Mouse (Mus musculus) ZHBTc4 (cell line): ENCODE data around the gene Fkbp5.
A peak's percentile ranks its signal among the peaks of the same experiment; 100 is the strongest.
"Not testable (repeated sequence)": the region's sequence is repeated elsewhere in the genome, so short reads cannot be mapped to it uniquely, and the experiment has no call there.

Experiments
- DNase-seq: peaks from one replicate; pipeline ENCODE4 v3.0.0-alpha.2; 2011; ENCODE audit warnings: low read depth, low spot score

The Fkbp5 gene

GRCm38 (mm10) chr17:28420229-28421051, 96.9 kb downstream of the Fkbp5 start:
- no peak for DNase-seq

DNA sequence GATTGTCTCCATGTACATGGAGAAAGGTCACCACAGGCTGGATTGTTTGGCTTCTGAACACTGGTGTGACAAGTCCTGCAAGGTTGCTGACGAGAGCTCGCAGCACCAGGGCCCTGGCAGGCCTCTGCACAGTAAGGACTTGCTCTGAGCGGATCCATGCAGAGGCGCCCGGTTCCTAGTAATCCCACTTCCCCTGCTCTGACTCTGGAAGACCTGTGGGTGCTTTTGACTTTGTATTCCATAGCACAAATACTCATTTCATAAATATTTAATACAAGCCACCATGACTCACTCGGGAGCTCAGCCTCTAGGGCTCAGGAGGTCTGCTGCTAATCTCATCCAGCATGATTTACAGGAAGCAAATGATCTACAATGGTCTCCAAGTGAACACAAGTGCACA, 97.7 kb downstream of the Fkbp5 start:
- no peak for DNase-seq

- DNase-seq, result peak; percentile 70
These were observed 98.4 kb downstream of the Fkbp5 start for GRCm38 (mm10) chr17:28418954-28419353.

DNA sequence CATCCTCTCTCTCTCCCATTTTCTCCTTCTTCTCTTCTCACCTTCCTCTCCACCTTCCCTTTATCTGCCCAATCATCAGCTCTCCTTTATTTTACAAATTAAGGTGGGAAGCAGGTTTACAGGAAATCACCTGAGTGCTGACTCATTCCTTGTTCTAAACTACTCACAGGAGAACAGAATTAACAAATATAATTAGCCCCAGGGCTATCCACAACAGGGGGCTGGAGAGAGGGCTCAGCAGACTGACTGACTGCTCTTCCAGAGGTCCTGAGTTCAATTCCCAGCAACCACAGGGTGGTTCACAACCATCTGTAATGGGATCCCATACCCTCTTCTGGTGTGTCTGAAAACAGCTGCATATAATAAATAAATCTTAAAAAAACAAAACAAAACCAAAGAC, 98.8 kb downstream of the Fkbp5 start:
- peak; percentile 78 for DNase-seq

DNA sequence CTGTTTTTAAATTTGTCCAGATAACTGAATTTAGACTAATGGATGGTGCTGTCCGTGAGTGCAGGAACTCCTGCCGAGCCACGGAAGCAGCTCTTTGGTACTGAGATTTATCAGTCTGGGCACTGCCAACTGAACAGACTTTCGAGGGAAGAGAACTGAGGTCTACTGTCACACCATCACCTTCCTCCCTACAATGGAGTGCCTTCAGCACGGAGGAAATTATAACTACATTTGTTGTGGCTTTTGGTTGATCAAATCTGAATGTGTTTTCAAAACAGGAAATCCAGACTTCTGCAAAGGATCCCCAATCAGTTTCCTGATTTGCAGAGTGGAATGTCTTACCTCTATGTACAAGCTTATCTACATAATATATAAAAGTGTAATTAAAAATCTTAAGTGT, 99.6 kb downstream of the Fkbp5 start:
- DNase-seq, result no peak

DNA sequence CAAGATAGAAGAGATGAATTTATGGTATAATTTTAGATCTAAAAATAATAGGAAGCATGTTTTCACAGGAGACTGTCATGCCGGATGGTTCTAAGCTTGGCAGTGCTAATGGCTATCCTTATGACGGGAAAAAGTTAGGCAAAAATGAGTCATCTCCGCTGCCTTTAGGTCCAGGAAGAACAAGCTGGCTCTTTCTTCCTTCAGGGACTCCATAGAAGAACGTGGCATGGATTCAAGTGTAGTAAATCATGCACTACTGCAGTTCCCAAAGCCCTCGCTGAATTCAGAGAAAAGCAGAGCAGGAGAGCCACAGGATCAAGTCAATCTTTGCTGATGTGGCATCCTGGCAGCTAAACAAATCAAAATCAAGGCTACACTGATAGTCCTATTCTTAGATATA, 102.1 kb downstream of the Fkbp5 start:
- no peak for DNase-seq

DNA sequence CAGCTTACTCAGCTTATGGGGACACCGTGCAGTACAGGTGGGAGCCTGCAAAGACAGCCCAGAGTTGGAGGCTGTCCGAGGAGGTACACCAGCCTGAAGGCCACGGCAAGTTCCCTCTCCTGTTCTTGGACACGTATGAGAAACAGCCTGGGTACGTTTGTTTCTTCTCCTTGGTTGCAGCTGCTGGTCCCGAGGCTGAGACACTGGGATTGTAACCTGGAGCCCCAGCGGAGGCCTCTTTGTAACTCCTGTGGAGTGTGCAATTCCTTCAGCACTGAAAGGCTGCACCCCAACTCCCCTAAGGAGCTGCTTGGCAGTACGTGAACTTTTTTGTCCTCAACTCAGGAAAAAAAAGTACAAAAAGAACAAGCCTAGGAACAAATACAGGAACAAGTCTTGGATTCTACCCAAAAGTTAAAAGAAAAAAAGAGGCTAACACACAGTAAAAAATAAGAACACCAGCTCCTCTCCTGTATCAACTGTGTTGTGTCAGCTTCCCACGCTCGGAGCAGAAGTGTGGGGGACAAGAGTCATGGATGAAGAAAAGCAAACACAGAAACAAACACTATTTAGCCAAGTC, 105.9 kb downstream of the Fkbp5 start:
- DNase-seq, result no peak

DNA sequence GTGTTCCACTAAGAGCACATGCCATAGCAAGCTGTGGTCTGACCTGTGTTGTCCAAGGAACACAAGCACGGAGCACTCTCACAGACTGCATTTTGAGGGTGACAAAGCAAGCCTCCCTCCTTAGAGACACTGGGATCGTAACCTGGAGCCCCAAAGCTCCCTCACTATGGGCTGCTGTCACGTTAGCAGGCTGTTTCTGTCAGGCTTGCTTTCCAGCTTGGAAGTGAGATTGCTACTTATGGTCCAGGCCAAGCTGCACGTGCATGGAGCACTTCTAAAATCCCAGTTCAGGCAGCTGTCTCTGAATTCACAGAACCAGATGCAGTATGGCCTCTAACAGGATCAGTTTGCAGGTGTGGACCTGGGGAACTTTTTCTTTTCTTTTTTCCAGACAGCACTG, 106.6 kb downstream of the Fkbp5 start:
- no peak for DNase-seq

DNA sequence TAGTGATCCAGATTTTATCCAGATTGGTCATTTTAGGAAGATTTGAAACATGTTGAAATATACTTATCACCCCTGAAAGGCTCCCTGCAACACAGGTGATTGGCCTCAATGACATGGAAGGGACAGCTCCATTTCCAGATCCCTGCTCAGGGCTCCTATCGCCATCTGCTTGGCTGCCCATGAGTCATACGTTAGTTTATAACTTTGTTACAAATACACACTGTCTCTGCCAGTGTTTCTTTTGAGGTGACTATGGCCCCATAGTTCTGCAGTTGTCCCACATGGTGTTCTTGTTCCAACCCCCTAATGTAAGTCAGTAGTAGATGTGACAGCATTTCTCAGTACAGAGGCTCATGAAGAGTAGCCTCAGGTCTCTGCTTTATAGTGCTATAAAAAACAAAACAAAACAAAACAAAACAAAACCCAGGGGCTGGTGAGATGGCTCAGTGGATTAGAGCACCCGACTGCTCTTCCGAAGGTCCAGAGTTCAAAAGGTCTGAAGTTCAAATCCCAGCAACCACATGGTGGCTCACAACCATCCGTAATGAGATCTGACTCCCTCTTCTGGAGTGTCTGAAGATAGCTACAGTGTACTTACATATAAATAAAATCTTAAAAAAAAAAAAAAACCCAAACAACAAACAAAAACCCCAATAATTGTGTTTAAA, 108.9 kb downstream of the Fkbp5 start:
- no peak for DNase-seq

GRCm38 (mm10) chr17:28407418-28408250, 109.7 kb downstream of the Fkbp5 start:
- DNase-seq, result peak; percentile 91

- DNase-seq, result no peak
These were observed 110.9 kb downstream of the Fkbp5 start for GRCm38 (mm10) chr17:28406471-28406870.

DNA sequence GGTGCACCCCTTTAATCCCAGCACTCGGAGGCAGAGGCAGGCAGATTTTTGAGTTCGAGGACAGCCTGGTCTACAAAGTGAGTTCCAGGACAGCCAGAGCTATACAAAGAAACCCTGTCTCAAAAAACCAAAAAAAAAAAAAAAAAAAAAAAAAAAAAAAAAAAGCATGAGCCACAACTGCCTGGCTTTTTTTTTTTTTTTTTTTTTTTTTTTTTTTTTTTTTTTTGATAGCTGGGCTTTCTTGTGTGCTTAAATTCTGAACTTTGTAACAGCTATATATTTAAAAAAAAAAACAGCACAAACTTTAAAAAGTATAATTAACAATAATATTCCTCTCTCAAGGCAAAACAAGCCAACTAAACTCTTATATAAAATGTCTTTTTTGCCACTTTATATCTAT, 112.6 kb downstream of the Fkbp5 start:
- not testable (repeated sequence) for DNase-seq

DNA sequence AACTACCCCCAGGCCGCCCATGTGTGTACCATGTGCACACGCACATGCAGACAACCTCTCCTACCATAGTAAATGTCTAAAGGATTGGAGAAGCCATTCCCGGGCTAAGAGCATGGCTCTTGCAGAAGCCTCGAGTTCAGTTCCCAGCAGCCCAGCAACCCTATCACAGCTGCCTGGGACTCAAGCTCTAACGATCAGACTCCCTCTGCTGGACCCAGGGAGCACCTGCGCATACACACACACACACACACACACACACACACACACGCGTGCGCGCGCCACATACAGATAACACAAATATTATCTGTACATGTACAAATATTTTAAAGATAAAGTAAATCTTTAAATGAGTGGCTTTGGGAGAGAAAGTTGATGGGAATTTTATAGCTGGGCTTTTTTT, 113.0 kb downstream of the Fkbp5 start:
- DNase-seq, result peak; percentile 69

GRCm38 (mm10) chr17:28394994-28395393, 122.3 kb downstream of the Fkbp5 start:
- no peak for DNase-seq

- no peak for DNase-seq
These were observed 123.1 kb downstream of the Fkbp5 start for GRCm38 (mm10) chr17:28394051-28394765.

DNA sequence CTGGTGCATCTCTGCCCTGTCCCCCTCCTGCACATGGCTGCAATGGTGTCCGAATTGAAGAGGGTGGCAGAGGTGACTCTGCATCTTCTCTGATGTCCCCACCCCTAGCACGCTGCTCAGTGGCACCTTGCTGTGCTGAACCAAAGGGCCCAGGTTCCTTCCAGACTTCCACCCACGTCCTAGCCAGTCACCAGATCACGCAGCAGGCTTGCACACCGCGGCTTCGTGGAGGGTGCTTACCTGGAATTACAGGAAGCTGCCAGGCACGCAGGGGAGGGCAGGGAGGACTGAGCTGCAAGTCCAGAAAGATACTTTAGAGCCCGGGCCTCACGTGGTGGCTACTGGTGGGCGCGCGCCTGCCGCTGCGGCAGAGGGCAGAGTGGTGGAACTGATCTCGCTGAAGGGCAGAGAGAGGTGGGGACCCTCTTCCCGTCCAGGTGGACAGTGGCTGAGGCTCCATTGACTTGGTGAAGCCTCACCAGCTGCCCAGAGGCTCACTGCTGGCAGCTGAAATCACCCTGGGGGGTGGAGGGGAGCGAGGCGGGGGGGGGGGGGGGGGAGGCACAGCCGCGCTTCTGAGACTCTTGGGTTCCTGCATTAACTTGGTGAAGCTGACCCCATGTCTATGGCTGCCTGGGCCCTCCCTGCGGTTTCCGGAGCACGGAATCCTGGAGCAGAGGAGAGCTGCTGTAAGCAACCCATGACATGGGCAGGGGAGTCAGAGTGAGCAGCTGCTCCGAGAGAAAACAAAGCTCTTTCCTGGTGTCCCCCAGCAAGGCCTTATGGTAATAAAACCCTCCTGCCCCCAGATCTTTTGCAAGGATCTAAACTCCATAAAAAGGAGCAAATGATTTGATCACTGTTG, 125.5 kb downstream of the Fkbp5 start:
- peak; percentile 30 for DNase-seq

DNA sequence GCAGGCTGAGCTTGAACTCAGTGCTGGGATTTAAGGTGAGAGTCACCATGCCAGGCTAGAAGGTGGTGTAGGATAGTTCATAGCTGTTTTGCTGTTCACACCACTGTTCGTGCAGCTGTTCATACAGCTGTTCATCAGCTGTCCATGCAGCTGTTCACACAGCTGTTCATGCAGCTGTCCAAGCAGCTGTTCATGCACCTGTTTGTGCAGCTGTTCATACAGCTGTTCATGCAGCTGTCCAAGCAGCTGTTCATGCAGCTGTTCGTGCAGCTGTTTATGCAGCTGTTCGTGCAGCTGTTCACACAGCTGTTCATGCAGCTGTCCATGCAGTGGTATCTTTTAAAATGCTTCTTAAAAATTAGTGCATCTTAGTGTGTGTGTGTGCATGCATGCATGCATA, 128.8 kb downstream of the Fkbp5 start:
- DNase-seq, result no peak

DNA sequence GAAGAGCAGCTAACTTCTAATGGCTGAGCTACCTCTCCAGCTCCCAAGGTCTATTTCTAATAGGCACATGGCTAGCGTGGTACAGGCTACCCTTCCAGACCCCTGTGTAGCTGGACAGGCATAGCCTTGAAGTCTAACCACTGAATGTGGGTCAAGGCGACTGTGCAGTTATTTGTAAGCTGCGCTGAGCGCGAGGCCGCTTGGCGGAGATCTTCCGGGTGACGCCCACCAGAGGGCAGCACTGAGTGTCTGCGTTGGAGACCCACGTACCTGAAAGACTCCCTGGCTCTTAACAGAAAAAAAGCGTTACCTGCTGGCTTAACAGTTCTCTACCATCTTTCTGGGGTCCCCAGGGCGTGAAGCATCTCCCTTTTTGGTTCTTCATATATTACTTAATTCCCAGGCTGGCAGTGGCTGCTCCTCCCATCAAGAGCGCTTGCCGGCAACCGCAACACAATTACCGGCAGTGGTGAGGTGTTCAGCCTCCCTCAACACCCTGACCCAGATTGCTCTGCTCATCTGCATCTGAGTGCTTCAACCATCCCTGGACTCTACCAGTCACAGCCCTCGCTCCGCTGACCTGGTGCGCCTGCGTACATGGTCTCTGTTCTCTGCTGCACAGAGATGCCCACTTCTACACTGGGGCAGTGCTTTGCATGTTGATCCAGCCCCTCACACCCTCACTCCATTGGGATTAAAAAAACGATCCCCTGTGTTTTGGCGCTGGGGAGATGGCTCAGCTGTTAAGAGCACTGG, 131.0 kb downstream of the Fkbp5 start:
- DNase-seq, result peak; percentile 95

- DNase-seq, result peak; percentile 87
These were observed 133.0 kb downstream of the Fkbp5 start for GRCm38 (mm10) chr17:28384298-28384697.

DNA sequence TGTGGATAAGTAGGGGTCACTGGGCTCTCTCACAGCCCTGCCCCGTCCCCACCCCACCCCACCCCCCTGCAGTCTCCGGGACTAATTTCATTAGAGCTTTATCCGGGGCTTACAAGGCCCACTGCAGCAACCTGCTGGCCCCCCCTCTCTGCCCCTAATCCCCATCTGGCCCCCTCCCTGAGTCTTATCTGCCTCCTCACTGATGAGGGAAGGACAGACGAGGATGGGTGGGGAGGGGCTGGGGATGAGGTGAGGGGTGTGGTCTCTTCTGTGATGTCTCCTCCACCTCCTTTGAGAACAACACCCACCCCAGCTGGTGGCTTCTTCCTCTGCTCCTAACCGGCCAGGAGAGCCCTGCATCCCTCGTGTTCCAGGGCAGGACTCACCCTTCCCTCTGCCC, 137.1 kb downstream of the Fkbp5 start:
- no peak for DNase-seq
